Mouse (Mus musculus): Measurements from ENCODE around the gene Cysltr2. TPM values are rescaled to one million over a fixed set of nuclear protein-coding genes. Genes with fewer than 3 reads are reported as not detected.

The Cysltr2 gene
- polyA plus RNA-seq, 1 experiment from 2014 or later: not detected

DNA sequence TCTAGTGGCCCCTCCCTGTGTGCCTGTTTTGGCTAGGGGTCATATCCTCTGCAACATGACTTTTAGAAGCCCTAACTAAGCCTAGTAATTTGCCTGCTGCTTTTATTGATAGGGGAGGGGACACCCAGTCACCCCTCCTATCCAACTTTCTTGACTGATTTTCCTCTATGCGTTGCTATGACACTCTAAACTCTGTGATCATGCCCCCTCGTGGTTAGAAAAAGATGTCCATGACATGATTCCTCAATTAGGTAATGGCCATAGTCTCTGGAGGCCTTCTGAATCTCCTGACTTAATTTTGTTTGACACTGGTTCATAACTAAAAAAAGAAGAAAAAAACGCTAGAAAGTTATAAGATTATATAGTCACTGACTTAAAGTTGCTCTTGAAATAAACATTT lies 15.6 kb downstream of the Cysltr2 start:
- Histone ChIP-seq H3K36me3 (ENCODE audit: insufficient read depth) (no peaks in the 10 kb centered on the region), H3K4me3 (ENCODE audit: low read depth, low read length) (no peak overlapping the region), H3K9ac (no peak overlapping the region), H3K4me1 (ENCODE audit: insufficient read depth) (no peaks in the 10 kb centered on the region), H3K9me3 (ENCODE audit: low read depth, low read length) (no peaks in the 10 kb centered on the region), H3K27ac (ENCODE audit: low read depth) (no peak overlapping the region), H3K4me2 (no peak overlapping the region), H3K27me3 (ENCODE audit: insufficient read depth, low read length) (no peaks in the 10 kb centered on the region)
- ATAC-seq (ENCODE audit: insufficient read depth) (no peak), DNase-seq (no peak)
- TF ChIP-seq CTCF (IDR thresholded peaks at IDR 0.05; ENCODE audit: low read depth): no peak
- 51% methylated on average over 3 of the region's 3 CpGs for WGBS

DNA sequence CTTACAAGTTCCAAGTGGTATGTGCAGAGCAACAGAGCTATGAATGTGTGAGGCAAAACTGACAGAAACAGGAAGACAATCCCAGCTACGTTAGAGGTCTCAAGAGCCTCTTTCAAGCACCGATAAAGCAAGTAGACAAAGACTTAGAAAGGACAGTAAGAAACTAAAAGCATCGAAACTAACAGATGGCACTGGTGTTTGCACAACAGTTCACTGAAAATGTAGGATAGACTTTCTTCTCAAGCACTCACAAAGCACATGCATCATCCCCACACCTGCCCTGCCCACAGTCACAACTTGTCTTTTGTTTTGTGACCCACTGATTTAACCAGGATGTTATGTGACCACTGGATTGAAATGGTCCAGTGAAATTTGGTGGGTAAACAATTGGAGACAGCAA lies 17.7 kb downstream of the Cysltr2 start:
- Histone ChIP-seq H3K9ac (no peak overlapping the region), H3K4me2 (no peak overlapping the region), H3K27ac (ENCODE audit: low read depth) (no peak overlapping the region), H3K27me3 (ENCODE audit: insufficient read depth, low read length) (no peaks in the 10 kb centered on the region), H3K4me3 (ENCODE audit: low read depth, low read length) (no peak overlapping the region), H3K36me3 (ENCODE audit: insufficient read depth) (no peaks in the 10 kb centered on the region), H3K4me1 (ENCODE audit: insufficient read depth) (no peaks in the 10 kb centered on the region), H3K9me3 (ENCODE audit: low read depth, low read length) (no peaks in the 10 kb centered on the region)
- DNase-seq (no peak), ATAC-seq (ENCODE audit: insufficient read depth) (no peak)
- 78% methylated on average over 3 of the region's 3 CpGs for WGBS
- TF ChIP-seq CTCF (IDR thresholded peaks at IDR 0.05; ENCODE audit: low read depth): no peak

DNA sequence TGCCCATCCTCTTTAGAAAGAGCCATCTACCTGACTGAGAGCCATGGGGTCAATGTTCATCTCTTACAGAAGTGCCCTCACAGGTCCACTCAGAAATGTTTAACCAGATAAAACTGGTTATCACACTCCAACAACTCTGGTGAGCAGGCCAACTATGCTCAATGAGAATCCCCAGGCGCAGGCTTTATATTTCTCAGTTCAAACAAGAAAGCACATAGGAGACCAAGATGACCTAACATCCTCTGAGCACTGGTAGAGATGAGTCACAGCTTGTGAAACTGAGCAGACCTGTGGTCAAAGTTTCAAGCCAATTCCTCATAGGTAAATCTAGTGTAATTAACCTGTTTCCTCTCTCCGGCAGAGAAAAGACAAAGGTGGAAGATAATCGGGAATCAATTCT lies 31.6 kb downstream of the Cysltr2 start:
- no peak for DNase-seq
- 89% methylated on average over 3 of the region's 3 CpGs for WGBS
- H3K4me3 ChIP-seq (ENCODE audit: low read depth, low read length): no peak overlapping the region
- H3K27ac ChIP-seq (ENCODE audit: low read depth): no peak overlapping the region
- no peaks in the 10 kb centered on the region for H3K9me3 ChIP-seq (ENCODE audit: low read depth, low read length)
- no peak for ATAC-seq (ENCODE audit: insufficient read depth)
- H3K27me3 ChIP-seq (ENCODE audit: insufficient read depth, low read length): no peaks in the 10 kb centered on the region
- H3K9ac ChIP-seq: no peak overlapping the region
- no peaks in the 10 kb centered on the region for H3K36me3 ChIP-seq (ENCODE audit: insufficient read depth)
- no peaks in the 10 kb centered on the region for H3K4me1 ChIP-seq (ENCODE audit: insufficient read depth)
- no peak for TF ChIP-seq CTCF (IDR thresholded peaks at IDR 0.05; ENCODE audit: low read depth)
- H3K4me2 ChIP-seq: no peak overlapping the region

DNA sequence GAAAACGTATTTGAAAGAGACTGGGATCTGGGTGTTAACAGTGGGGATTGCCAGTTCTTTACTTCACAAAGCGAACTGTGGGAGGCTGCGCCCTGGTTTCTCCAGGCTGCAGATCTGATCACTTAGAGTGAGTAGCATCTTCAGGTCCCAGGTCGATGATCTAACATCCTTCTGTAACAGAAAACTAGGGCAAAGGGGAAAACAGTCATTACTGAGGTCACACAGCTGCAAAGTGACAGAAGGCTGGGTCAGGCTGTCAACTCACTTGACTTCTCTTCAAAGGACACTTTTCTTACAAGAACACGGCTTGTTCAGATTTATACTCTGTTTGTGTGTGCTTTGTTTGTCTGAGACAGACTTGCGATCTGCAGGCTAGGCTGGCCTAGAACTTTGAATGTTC lies 33.5 kb downstream of the Cysltr2 start:
- Histone ChIP-seq H3K4me2 (no peak overlapping the region), H3K36me3 (ENCODE audit: insufficient read depth) (no peaks in the 10 kb centered on the region), H3K4me3 (ENCODE audit: low read depth, low read length) (no peak overlapping the region), H3K27me3 (ENCODE audit: insufficient read depth, low read length) (no peaks in the 10 kb centered on the region), H3K4me1 (ENCODE audit: insufficient read depth) (no peaks in the 10 kb centered on the region), H3K9ac (no peak overlapping the region), H3K27ac (ENCODE audit: low read depth) (no peak overlapping the region), H3K9me3 (ENCODE audit: low read depth, low read length) (no peaks in the 10 kb centered on the region)
- WGBS: 59% methylated on average over 6 of the region's 6 CpGs
- no peak for ATAC-seq (ENCODE audit: insufficient read depth)
- peak; percentile 5 for DNase-seq
- TF ChIP-seq CTCF (IDR thresholded peaks at IDR 0.05; ENCODE audit: low read depth): no peak

DNA sequence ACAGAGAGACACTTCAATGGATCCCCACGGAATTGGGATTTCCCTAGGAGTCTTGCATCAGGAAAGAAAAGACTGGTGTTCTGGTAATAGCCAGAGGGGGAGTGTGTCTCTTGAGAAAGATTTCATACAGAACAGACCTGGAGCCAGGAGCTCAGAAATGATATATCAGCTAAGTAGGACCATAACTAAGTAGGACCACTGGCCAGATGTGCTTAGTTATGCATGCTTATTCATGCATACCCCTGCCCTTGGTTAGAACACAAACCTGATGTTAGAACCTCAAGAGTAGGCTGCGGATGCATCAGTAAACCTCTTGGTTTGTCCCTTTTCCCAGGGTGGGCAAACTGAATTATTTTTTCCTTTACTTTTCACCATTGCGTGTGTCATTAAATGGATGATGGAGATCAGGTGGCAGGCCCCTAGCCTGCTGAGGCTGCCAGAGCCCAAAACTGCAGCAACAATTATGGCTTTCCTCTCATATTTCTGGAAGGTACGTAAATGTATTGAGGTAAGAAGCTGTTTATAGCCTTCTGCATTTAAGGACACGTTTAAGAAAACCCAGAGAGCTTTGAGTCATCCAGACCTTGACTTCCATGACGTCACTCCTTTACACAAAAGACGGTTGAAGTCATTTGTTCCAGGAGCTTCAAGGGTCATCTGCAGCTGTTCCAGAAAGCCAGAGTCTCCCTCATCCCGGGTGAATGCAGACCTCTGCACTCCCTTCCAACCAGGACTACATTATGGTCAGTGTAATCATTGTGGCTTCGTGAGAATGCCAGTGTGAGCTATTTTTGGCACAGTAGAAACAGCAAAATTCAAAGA lies 35.0 kb downstream of the Cysltr2 start:
- DNase-seq (peak; percentile 15), ATAC-seq (ENCODE audit: insufficient read depth) (peak; percentile 47)
- Histone ChIP-seq H3K9ac (no peak overlapping the region), H3K4me3 (ENCODE audit: low read depth, low read length) (no peak overlapping the region), H3K36me3 (ENCODE audit: insufficient read depth) (no peaks in the 10 kb centered on the region), H3K27ac (ENCODE audit: low read depth) (no peak overlapping the region), H3K27me3 (ENCODE audit: insufficient read depth, low read length) (no peaks in the 10 kb centered on the region), H3K4me1 (ENCODE audit: insufficient read depth) (no peaks in the 10 kb centered on the region), H3K9me3 (ENCODE audit: low read depth, low read length) (no peaks in the 10 kb centered on the region), H3K4me2 (no peak overlapping the region)
- TF ChIP-seq CTCF (IDR thresholded peaks at IDR 0.05; ENCODE audit: low read depth): no peak
- 52% methylated on average over 9 of the region's 9 CpGs for WGBS

DNA sequence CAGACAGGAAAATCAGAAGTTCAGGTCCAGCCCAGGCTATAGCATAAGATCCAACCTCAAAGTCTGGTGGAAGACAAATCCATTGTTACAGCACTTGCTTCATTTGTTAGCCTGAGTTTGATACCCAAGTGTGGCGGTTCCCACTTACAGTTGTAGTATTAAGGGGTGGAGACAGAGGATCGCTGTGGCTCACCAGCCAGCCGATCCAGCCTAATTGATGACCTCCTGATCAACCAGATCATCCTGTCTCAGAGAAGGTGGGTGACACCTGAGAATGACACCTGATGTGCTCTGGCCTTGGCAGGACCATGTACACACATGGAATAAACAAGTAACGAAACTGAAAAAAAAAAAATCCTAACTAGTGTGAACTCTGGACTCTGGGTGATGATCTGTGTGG lies 47.1 kb downstream of the Cysltr2 start:
- no peaks in the 10 kb centered on the region for H3K36me3 ChIP-seq (ENCODE audit: insufficient read depth)
- H3K9me3 ChIP-seq (ENCODE audit: low read depth, low read length): no peaks in the 10 kb centered on the region
- no peak overlapping the region for H3K4me2 ChIP-seq
- no peaks in the 10 kb centered on the region for H3K27me3 ChIP-seq (ENCODE audit: insufficient read depth, low read length)
- no peak overlapping the region for H3K27ac ChIP-seq (ENCODE audit: low read depth)
- H3K4me1 ChIP-seq (ENCODE audit: insufficient read depth): no peaks in the 10 kb centered on the region
- no peak overlapping the region for H3K4me3 ChIP-seq (ENCODE audit: low read depth, low read length)
- no peak overlapping the region for H3K9ac ChIP-seq
- ATAC-seq (ENCODE audit: insufficient read depth): no peak
- no peak for DNase-seq
- no peak for TF ChIP-seq CTCF (IDR thresholded peaks at IDR 0.05; ENCODE audit: low read depth)
- 81% methylated on average over 4 of the region's 4 CpGs for WGBS

DNA sequence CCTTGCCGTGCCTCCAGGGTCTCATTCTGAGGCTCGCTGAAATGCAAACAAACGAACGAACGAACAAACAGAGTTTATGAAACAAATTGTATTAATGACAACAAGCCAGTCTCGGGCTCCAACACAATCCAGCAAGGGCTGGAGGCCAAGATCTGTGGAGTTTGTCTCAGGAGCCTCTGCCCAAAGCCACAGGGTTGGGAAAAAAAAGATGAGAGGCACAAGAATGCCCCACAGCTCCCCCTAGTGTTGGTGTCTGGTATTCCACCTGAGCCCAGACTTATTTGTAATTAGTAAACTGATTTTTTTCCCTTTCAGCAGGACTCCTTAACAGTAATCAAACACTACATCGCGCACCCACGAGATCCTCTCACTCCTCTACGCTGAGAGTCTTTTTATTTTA lies 48.6 kb downstream of the Cysltr2 start:
- peak; percentile 92 for DNase-seq
- Histone ChIP-seq H3K4me3 (ENCODE audit: low read depth, low read length) (no peak overlapping the region), H3K4me2 (no peak overlapping the region), H3K36me3 (ENCODE audit: insufficient read depth) (no peaks in the 10 kb centered on the region), H3K9me3 (ENCODE audit: low read depth, low read length) (no peaks in the 10 kb centered on the region), H3K27ac (ENCODE audit: low read depth) (no peak overlapping the region), H3K27me3 (ENCODE audit: insufficient read depth, low read length) (no peaks in the 10 kb centered on the region), H3K9ac (no peak overlapping the region), H3K4me1 (ENCODE audit: insufficient read depth) (no peaks in the 10 kb centered on the region)
- 26% methylated on average over 10 of the region's 10 CpGs for WGBS
- peak; percentile 83 for TF ChIP-seq CTCF (IDR thresholded peaks at IDR 0.05; ENCODE audit: low read depth)
- peak; percentile 76; the same call in 1 of the 2 replicates for ATAC-seq (ENCODE audit: insufficient read depth)
